Mouse (Mus musculus): ENCODE measurements around the gene Tmsb15b1.
"Not testable (repeated sequence)": the region's sequence is repeated elsewhere in the genome, so short reads cannot be mapped to it uniquely, and the experiment has no call there.

The Tmsb15b1 gene

DNA sequence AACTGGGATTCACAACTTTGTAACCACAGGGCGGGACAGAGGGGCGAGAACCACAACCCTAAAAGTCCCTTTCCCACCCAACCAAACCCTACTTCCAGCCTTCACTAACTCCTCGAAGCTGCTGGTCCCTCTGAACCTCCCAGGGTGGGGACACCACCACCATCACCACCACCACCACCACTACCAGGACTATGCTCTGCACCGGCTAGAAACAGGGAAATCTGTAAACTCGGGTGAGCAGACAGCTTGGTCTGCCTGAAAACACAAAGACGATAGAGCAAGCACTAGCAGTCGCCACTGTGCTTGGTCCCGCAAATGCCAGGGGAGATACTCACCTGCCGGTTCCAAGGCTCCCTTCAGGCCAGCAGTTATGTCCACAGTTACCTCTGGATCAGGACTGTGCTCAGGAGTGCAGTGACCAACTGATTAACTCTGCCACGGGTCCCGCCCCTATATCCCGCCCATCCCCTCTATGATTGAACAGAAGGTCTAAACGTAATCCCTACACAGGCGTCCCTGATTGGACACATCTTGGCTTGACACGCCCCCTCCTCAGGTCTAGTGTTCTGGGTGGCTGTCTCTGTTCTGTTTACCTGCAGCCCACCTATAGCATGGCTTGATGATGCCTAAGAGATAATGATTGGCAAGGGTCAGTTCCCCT lies at the start of gene Tmsb15b1, which contains the start of gene Tmsb15l:
TSS of gene Tmsb15b1 (minus strand) at position 451 of the 661 bp plus-strand sequence.
TSS of gene Tmsb15l (minus strand) at position 446 of the 661 bp plus-strand sequence.
- in situ Hi-C loops (cut with MseI, MboI) = no loop called here

DNA sequence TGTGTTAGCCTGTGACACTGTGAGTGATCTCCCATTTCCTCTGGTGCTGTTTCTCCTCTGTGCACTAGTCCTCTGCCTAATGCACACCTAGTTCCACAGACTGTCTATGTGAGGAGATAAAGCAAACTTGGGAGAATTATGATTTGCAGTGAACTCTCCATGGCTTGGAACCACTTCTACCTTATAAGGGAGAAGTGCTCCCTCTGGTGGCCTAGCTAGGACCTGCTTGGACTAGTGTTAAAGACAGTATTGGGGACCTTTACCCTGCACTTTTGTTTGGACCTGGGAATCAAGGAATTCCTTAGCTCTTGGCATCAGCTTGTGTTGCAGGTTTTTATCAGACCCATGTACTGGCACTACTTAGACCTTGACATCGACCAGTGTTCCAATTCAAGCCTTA lies 42.6 kb upstream of the Tmsb15b1 start:
- in situ Hi-C loops (cut with MseI, MboI) = no loop called here

DNA sequence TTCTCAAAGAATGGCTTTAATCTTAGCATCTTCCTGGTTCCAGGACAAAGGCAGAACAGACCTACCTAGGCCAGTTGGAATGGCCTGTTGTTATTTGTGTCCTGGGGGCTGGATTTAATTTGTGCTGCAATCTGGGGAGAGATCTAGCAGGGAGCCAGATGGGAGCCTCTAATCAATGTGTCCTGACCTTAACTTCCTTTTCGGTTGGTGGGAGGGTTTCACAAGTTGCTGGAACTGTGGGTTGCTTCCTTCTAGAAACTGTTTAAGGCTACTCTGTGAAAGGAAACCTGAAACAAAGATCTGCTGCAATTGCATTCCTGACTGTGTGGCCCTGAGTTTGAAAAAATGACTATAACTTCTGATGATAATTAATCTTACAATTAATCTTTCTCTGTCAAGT lies 41.0 kb upstream of the Tmsb15b1 start:
- in situ Hi-C loops (cut with MseI, MboI) = no loop called here

- in situ Hi-C loops (cut with MseI, MboI) = no loop called here
These were observed 38.5 kb upstream of the Tmsb15b1 start for GRCm38 (mm10) chrX:137015099-137015709.

- in situ Hi-C loops (cut with MseI, MboI) = no loop called here
These were observed 19.6 kb upstream of the Tmsb15b1 start for GRCm38 (mm10) chrX:136996256-136996655.

- in situ Hi-C loops (cut with MseI, MboI) = no loop called here
These were observed 17.0 kb upstream of the Tmsb15b1 start for GRCm38 (mm10) chrX:136993641-136994040.

DNA sequence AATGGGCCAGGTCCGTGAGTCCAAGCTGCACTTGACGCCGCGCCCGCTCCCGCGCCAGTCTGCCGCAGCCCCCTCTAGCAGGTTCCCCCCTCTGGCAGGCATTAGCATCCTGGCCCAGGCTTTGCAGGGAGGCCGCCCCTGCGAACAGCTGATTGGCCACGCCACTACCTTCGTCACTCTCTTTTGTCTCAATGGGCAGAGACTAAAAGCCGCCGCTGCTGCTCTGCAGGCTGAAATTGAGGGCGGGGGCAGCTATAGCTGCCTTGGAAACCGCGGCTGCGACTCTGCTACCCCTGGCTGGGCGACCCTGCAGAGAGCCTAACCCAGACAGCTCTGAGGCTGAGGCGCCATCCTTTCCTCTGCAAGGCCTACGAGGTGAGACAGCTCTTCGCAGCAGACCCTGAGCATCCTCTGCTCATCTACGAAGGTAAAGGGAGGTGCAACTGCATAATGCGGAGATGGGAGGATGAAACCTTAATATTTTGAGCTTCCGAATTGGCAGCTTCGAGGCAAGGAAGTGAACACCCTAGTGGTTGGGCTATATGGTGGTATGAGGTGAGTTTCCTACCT lies 16.4 kb upstream of the Tmsb15b1 start, which contains the start of gene Zcchc18:
TSS of gene Zcchc18 (plus strand) at position 178 of the 570 bp plus-strand sequence.
- in situ Hi-C loops (cut with MseI, MboI) = no loop called here

GRCm38 (mm10) chrX:136992191-136992965 lies 15.7 kb upstream of the Tmsb15b1 start:
- in situ Hi-C loops (cut with MseI, MboI) = no loop called here

DNA sequence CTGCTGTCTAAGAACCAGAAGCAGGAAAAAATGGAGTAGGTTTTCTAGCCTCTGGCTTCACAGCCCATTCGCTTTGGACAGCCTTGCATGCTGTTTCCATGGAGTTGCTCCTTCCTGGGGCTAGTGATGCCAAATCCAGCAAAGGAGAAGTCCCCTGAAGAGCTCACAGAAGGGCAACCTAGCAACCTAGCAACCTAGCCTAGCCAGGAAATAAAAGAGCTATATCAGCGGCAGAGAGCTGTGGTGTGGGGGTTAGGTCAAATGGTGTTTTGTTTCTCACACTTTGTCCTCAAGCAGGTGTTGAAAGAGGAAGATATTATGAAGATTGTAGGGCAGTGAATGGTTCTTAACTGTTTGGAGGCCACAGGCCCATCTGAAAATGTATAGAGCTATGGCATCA lies 14.6 kb upstream of the Tmsb15b1 start:
- in situ Hi-C loops (cut with MseI, MboI) = no loop called here

GRCm38 (mm10) chrX:136986039-136986438 lies 9.4 kb upstream of the Tmsb15b1 start:
- in situ Hi-C loops (cut with MseI, MboI) = no loop called here

DNA sequence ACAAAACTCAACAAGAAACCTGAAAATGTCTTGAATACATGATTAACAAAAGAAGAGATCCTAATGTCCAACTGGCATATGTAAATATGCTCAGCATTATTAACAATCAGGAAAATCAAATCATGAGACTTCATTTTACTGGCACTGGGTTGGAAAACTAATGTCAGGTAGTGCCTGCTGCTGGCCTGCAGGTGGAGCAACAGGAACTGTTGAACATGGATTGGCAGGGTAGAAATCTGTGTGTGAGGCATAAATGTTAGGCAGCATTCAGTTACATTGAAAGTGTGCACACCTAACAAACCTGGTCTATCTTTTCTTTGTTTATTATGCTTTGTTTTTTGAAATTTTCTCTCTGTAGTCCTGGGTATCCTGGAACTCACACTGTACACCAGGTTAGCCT lies 1.9 kb upstream of the Tmsb15b1 start:
- in situ Hi-C loops (cut with MseI, MboI) = no loop called here

DNA sequence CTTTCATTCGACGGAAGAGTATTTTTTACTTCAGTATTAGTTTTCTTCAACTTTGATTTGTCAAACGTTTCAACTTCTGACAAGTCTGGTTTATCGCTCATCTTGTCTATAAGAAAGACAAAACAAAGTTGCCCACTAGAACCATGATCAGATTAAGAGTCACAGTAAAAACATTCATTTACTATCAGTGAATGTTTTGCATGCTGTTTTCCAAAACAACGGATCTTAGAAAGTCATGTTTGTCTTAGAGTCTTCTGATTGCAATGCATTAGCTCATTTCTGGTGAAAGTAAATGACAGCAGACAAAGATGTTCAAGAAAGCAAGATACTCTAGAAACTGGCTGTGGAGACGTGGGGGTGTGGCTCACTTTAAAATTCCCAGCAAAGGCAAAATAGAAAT lies 1.3 kb downstream of the Tmsb15b1 start, which contains the start of gene Tmsb15b2:
TSS of gene Tmsb15b2 (minus strand) at position 101 of the 400 bp plus-strand sequence.
- in situ Hi-C loops (cut with MseI, MboI) = not testable (repeated sequence)

GRCm38 (mm10) chrX:136959688-136960087 lies 17.0 kb downstream of the Tmsb15b1 start:
- in situ Hi-C loops (cut with MseI, MboI) = no loop called here

DNA sequence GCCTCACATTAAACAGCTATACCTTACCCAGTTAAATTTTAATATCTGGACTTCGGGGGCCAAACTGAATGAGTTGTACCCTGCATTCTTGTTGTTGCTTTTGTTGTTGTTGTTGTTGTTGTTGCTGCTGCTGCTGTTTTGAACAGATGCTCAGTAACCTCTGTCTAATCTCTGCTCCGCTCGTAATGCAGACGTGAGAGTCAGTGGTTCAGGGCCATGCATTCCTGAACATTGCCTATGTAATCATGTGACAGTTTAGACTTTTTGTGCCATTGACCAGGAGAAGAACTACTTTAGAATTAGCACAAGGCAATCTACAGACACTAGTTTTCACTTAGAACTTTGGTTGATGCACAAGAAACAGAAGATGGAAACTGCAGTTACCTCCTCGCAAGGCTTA lies 18.4 kb downstream of the Tmsb15b1 start:
- in situ Hi-C loops (cut with MseI, MboI) = not testable (repeated sequence)

DNA sequence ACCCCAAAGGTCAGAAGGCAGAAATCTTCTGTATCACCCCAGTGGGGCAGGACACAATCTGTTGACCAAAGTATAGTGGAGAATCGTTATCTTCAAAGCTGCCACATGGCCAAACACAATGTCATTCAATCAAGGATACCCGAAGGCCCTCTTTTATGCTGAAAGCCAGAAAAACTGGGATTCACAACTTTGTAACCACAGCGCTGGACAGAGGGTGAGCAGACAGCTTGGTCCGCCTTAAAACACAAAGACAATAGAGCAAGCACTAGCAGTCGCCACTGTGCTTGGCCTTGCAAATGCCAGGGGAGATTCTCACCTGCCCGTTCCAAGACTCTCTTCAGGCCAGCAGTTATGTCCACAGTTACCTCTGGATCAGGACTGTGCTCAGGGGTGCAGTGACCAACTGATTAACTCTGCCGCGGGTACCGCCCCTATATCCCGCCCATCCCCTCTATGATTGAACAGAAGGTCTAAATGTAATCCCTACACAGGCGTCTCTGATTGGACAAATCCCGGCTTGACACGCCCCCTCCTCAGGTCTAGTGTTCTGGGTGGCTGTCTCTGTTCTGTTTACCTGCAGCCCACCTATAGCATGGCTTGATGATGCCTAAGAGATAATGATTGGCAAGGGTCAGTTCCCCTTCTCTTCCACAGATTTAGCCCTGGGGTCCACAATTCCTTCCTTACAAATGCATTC lies 18.9 kb downstream of the Tmsb15b1 start:
- in situ Hi-C loops (cut with MseI, MboI) = not testable (repeated sequence)

- in situ Hi-C loops (cut with MseI, MboI) = no loop called here
These were observed 38.7 kb downstream of the Tmsb15b1 start for GRCm38 (mm10) chrX:136937985-136938384.

GRCm38 (mm10) chrX:136927031-136927430 lies 49.6 kb downstream of the Tmsb15b1 start, which contains the start of gene H2bfm:
TSS of gene H2bfm (plus strand) at chrX:136927325.
- in situ Hi-C loops (cut with MseI, MboI) = no loop called here

DNA sequence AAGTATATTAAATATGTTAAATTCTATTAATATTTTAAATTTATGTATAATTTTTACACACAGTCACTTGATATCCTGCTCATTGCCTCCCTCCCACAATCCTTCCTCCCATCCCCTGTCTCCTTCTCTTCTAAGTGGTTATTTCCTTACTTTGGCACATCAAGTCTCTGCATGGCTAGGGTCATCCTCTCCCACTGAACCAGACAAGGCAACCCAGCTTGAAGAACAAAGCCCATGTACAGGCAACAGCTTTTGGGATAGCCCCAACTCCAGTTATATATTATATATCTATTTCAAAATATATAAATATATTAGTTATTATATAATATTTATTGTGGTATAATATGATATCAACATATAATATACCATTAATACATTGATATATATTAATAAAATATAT lies 50.8 kb downstream of the Tmsb15b1 start:
- in situ Hi-C loops (cut with MseI, MboI) = no loop called here
